Mouse (Mus musculus): ENCODE measurements around the gene Arpc1b. TPM values are rescaled to one million over a fixed set of nuclear protein-coding genes. Genes with fewer than 3 reads are reported as not detected.
"Not testable (repeated sequence)": the region's sequence is repeated elsewhere in the genome, so short reads cannot be mapped to it uniquely, and the experiment has no call there.

Arpc1b gene
- polyA plus RNA-seq, 1 experiment from 2014 or later, result 467 TPM

DNA sequence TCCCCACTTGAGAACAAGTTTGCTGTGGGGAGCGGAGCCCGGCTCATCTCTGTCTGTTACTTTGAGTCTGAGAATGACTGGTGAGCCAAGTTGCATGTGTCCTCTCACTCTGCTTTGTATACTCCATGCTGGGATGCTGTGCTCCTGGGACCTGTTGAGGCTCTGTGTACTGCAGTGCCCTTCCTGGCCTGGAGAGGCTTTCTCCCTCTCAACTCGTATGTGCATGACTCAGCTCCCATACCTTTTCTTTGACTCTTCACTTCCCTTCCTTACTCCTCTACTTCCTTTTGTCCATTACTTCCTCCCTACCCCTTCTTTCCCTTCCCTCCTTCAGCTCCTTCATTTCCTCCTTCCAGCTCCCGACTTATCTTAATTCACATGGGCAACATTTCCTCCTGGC, 17.8 kb upstream of the Arpc1b start:
- H3K4me2 ChIP-seq (replicated peaks; ENCODE audit: low read depth, low read length), result no peak overlapping the region
- no peak for ATAC-seq
- no peak overlapping the region for H3K27ac ChIP-seq (ENCODE audit: low read length)
- H3K9ac ChIP-seq (replicated peaks; ENCODE audit: low read depth), result no peak overlapping the region
- H3K4me3 ChIP-seq (ENCODE audit: low read depth, low read length), result no peak overlapping the region
- H3K9me3 ChIP-seq (ENCODE audit: low read length), result no peaks in the 10 kb centered on the region
- H3K4me1 ChIP-seq (ENCODE audit: insufficient read depth, low read depth, low read length), result no peaks in the 10 kb centered on the region
- peaks cover 52% of the 10 kb centered on the region for H3K36me3 ChIP-seq (ENCODE audit: insufficient read depth, low read length)
- TF ChIP-seq CTCF (IDR thresholded peaks at IDR 0.05) (no peak), EP300 (IDR thresholded peaks at IDR 0.05) (no peak)
- DNase-seq (ENCODE audit: low spot score), result no peak
- WGBS, result 69% methylated on average over 4 of the region's 4 CpGs
- H3K27me3 ChIP-seq (replicated peaks; ENCODE audit: insufficient read depth, low read length), result no peaks in the 10 kb centered on the region

- ATAC-seq, result no peak
- Histone ChIP-seq H3K9me3 (ENCODE audit: low read length) (no peaks in the 10 kb centered on the region), H3K27me3 (replicated peaks; ENCODE audit: insufficient read depth, low read length) (no peaks in the 10 kb centered on the region), H3K27ac (ENCODE audit: low read length) (no peak overlapping the region), H3K9ac (replicated peaks; ENCODE audit: low read depth) (no peak overlapping the region), H3K4me2 (replicated peaks; ENCODE audit: low read depth, low read length) (no peak overlapping the region), H3K4me3 (ENCODE audit: low read depth, low read length) (no peak overlapping the region), H3K36me3 (ENCODE audit: insufficient read depth, low read length) (peaks cover 50% of the 10 kb centered on the region), H3K4me1 (ENCODE audit: insufficient read depth, low read depth, low read length) (no peaks in the 10 kb centered on the region)
- DNase-seq (ENCODE audit: low spot score), result no peak
- TF ChIP-seq CTCF (IDR thresholded peaks at IDR 0.05) (no peak), EP300 (IDR thresholded peaks at IDR 0.05) (no peak)
- WGBS, result 91% methylated on average over 10 of the region's 10 CpGs
Measured at GRCm38 (mm10) chr5:145098340-145098821, 15.6 kb upstream of the Arpc1b start.

- H3K27me3 ChIP-seq (replicated peaks; ENCODE audit: insufficient read depth, low read length), result no peaks in the 10 kb centered on the region
- H3K4me2 ChIP-seq (replicated peaks; ENCODE audit: low read depth, low read length), result no peak overlapping the region
- no peak overlapping the region for H3K27ac ChIP-seq (ENCODE audit: low read length)
- no peak for TF ChIP-seq CTCF (IDR thresholded peaks at IDR 0.05)
- TF ChIP-seq EP300 (IDR thresholded peaks at IDR 0.05), result no peak
- peaks cover 53% of the 10 kb centered on the region for H3K36me3 ChIP-seq (ENCODE audit: insufficient read depth, low read length)
- H3K9me3 ChIP-seq (ENCODE audit: low read length), result no peaks in the 10 kb centered on the region
- H3K4me3 ChIP-seq (ENCODE audit: low read depth, low read length), result no peak overlapping the region
- DNase-seq (ENCODE audit: low spot score) (no peak), ATAC-seq (no peak)
- H3K9ac ChIP-seq (replicated peaks; ENCODE audit: low read depth), result no peak overlapping the region
- no peaks in the 10 kb centered on the region for H3K4me1 ChIP-seq (ENCODE audit: insufficient read depth, low read depth, low read length)
- WGBS, result 97% methylated on average over 9 of the region's 9 CpGs
Measured at GRCm38 (mm10) chr5:145100960-145101359, 13.1 kb upstream of the Arpc1b start.

DNA sequence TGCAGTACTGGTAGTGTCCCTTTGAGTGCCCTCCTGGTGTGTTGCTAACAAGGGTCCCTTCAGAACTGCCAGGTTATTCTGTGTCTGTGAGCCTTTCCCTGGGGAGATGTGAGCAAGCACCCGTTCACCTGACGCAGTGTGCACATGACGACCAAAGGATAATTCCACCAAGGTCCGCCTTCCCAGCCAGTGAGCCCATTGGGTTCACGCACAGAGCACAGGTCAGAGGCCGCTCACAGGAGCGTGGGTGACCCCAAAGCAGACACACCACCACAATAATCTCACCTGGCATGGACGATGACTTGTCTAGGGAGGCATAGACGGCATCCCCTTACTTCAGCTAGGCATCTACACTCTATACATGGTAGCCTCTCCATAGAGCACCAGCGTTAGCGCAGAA, 12.6 kb upstream of the Arpc1b start:
- peaks cover 48% of the 10 kb centered on the region for H3K36me3 ChIP-seq (ENCODE audit: insufficient read depth, low read length)
- not testable (repeated sequence) for H3K4me2 ChIP-seq (replicated peaks; ENCODE audit: low read depth, low read length); H3K9me3 ChIP-seq (ENCODE audit: low read length); DNase-seq (ENCODE audit: low spot score); H3K4me3 ChIP-seq (ENCODE audit: low read depth, low read length); H3K27me3 ChIP-seq (replicated peaks; ENCODE audit: insufficient read depth, low read length); ATAC-seq; H3K27ac ChIP-seq (ENCODE audit: low read length); H3K9ac ChIP-seq (replicated peaks; ENCODE audit: low read depth); H3K4me1 ChIP-seq (ENCODE audit: insufficient read depth, low read depth, low read length)
- WGBS, result 96% methylated on average over 11 of the region's 11 CpGs

GRCm38 (mm10) chr5:145102706-145103105, 11.3 kb upstream of the Arpc1b start:
- Histone ChIP-seq H3K4me2 (replicated peaks; ENCODE audit: low read depth, low read length) (no peak overlapping the region), H3K4me3 (ENCODE audit: low read depth, low read length) (no peak overlapping the region), H3K4me1 (ENCODE audit: insufficient read depth, low read depth, low read length) (no peaks in the 10 kb centered on the region), H3K27ac (ENCODE audit: low read length) (no peak overlapping the region), H3K9me3 (ENCODE audit: low read length) (no peaks in the 10 kb centered on the region), H3K9ac (replicated peaks; ENCODE audit: low read depth) (no peak overlapping the region), H3K27me3 (replicated peaks; ENCODE audit: insufficient read depth, low read length) (no peaks in the 10 kb centered on the region), H3K36me3 (ENCODE audit: insufficient read depth, low read length) (peaks cover 54% of the 10 kb centered on the region)
- WGBS, result 78% methylated on average over 4 of the region's 4 CpGs
- DNase-seq (ENCODE audit: low spot score) (no peak), ATAC-seq (no peak)
- TF ChIP-seq CTCF (IDR thresholded peaks at IDR 0.05) (no peak), EP300 (IDR thresholded peaks at IDR 0.05) (no peak)

DNA sequence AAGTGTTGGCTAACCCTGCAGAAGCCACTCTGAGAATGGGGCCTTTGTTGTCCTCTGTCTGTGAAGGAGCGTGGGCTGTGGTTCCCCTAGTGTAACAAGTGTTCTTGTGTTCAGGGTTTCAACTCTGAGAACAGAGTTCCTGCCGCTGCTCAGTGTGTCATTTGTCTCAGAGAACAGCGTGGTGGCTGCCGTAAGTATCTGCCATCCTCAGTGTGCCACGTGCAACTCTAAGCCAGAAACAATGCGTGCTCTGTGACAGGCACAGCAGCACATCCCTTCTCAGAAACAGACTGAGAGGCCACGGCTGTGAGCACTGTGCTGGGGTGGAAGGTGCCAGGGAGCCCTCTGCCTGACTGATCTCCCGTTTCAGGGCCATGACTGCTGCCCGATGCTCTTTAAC, 9.7 kb upstream of the Arpc1b start:
- no peaks in the 10 kb centered on the region for H3K4me1 ChIP-seq (ENCODE audit: insufficient read depth, low read depth, low read length)
- no peaks in the 10 kb centered on the region for H3K27me3 ChIP-seq (replicated peaks; ENCODE audit: insufficient read depth, low read length)
- H3K36me3 ChIP-seq (ENCODE audit: insufficient read depth, low read length), result peaks cover 59% of the 10 kb centered on the region
- H3K27ac ChIP-seq (ENCODE audit: low read length), result no peak overlapping the region
- WGBS, result 67% methylated on average over 9 of the region's 9 CpGs
- no peaks in the 10 kb centered on the region for H3K9me3 ChIP-seq (ENCODE audit: low read length)
- no peak overlapping the region for H3K4me2 ChIP-seq (replicated peaks; ENCODE audit: low read depth, low read length)
- no peak for DNase-seq (ENCODE audit: low spot score)
- no peak overlapping the region for H3K4me3 ChIP-seq (ENCODE audit: low read depth, low read length)
- no peak overlapping the region for H3K9ac ChIP-seq (replicated peaks; ENCODE audit: low read depth)
- TF ChIP-seq EP300 (IDR thresholded peaks at IDR 0.05), result no peak
- TF ChIP-seq CTCF (IDR thresholded peaks at IDR 0.05), result no peak
- no peak for ATAC-seq

DNA sequence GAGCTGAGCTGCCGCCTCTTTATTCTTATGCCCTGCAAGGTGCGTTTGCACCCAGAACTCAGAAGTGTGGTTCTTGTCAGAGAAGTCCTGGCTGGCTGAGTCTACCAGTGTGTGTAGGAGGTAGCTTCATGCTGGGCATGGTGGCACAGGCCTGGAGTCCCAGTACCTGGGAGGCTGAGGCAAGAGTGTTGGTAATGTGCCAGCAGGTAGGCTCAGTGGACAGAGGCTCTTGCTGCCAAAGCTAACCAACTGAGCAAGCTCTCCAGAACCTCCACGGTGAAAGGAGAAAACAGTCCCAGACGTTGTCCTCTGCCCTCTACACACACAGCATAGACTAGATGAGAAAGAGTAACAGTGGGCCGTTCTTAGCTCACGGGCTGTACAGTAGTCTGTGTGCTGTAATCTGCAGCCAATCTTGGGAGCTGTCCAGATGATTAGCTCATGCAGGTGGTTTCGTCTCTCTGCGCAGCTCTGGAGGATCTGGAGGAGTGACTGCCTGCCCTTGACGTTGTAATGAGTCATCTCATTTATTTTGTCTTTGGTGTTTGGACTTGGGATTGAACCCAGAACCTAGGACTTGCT, 8.2 kb upstream of the Arpc1b start:
- peaks cover 50% of the 10 kb centered on the region for H3K36me3 ChIP-seq (ENCODE audit: insufficient read depth, low read length)
- no peak overlapping the region for H3K4me3 ChIP-seq (ENCODE audit: low read depth, low read length)
- no peak overlapping the region for H3K27ac ChIP-seq (ENCODE audit: low read length)
- no peak overlapping the region for H3K9ac ChIP-seq (replicated peaks; ENCODE audit: low read depth)
- no peaks in the 10 kb centered on the region for H3K4me1 ChIP-seq (ENCODE audit: insufficient read depth, low read depth, low read length)
- ATAC-seq (no peak), DNase-seq (ENCODE audit: low spot score) (no peak)
- no peaks in the 10 kb centered on the region for H3K9me3 ChIP-seq (ENCODE audit: low read length)
- TF ChIP-seq CTCF (IDR thresholded peaks at IDR 0.05), result no peak
- H3K27me3 ChIP-seq (replicated peaks; ENCODE audit: insufficient read depth, low read length), result no peaks in the 10 kb centered on the region
- 81% methylated on average over 9 of the region's 9 CpGs for WGBS
- H3K4me2 ChIP-seq (replicated peaks; ENCODE audit: low read depth, low read length), result no peak overlapping the region
